Mouse (Mus musculus) urinary bladder, postnatal 36 days (tissue): ENCODE results near the gene Rrh.

Experiments
- DNase-seq, 2 experiments: peaks; one replicate each; pipeline ENCODE4 v3.0.0; 2022; ENCODE audit warnings: low spot score in 2 of 2, mixed read lengths in 1 of 2

Rrh gene

GRCm38 (mm10) chr3:129822206-129822775 lies at the start of gene Rrh:
Gene Rrh, minus strand, starts transcription at chr3:129822587.
- no peak for DNase-seq

DNA sequence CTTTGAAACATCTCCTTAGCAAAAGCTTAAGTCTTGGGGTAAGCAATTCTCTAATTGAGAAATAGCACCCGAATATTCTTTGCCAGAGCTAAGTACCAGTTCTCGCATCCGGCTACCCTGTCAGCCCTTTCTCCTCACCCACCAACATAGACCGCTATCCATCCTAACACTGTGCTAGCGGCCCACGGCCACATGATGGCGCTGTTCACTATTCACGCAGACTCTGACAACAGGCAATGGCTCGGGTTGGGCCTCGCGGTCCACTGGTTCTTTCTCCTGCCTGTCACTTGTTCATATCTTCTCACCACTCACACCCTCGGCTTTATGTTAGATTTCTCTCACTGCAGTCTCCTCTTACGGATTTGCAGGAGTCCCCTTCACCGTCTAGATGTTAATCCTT lies 41.3 kb upstream of the Rrh start:
- DNase-seq = peak in 1 of 2 experiments; percentile 32

DNA sequence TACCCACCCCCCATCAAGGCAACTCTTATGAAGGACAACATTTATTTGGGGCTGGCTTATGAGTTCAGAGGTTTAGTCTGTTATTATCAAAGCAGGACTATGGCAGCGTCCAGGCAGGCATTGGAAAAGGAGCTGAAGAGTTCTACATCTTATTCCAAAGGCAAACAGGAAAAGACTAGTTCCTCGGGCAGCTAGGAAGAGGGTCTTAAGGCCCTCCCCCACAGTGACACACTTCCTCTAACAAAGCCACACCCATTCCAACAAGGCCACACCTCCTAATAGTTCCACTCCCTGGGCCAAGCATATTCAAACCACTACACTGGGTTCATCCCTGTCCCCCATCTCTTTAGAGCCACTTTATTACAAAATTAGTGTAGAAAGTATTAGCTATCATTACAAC lies 40.2 kb upstream of the Rrh start:
- no peak for DNase-seq

GRCm38 (mm10) chr3:129846846-129847245 lies 24.5 kb upstream of the Rrh start:
- DNase-seq = no peak

- DNase-seq = no peak
These were observed 23.5 kb upstream of the Rrh start for GRCm38 (mm10) chr3:129845868-129846267.

GRCm38 (mm10) chr3:129838017-129838416 lies 15.6 kb upstream of the Rrh start:
- DNase-seq = no peak

DNA sequence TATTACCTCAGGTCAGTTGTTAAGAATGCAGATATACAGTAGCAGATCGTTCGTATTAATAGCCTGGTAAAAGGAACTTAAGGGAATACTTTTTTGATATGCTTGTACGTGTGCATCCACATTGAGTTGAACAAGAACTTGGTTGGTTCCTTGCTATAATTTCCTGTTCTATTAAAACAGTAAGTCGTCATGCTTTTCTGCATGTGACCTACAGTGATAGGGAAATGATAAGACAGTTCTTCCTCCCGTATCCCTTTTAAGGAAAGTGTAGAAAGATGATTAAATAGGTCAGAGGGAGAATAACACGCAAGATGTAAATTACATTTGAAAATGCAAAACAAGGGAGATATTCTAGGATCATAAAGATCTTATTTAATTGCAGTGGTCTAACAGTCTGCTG lies 14.6 kb upstream of the Rrh start:
- DNase-seq = no peak

DNA sequence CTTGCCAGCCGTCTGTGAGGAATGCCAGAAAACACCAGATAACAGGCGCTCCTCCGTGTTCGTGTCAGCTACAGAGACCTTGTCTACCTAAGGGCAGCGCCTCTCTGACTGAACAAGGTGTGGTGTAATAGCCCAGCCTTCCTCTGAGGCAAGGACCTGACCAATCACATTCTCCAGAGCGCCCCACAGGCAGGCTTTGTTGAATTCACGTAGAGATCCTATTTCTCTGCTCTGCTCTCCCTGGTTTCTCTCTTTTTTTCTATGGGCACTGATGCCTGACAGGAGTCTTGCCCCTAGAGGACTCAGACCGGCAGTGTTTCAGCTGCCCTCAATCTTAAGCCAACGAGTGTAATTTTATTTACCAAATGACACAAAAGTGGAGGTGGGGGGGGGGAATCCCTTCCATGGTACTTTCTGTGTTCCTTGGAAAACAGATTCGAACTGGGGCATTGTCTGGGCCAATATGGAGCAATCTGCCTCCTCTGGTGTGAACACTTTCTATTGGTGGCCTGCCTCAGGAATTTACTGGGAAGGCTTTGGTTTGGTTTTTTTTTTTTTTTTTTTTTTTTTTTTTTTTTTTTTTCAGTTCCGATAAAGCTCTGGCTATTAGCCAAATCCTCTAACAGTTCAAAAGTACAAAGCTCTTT lies 13.8 kb upstream of the Rrh start:
- no peak for DNase-seq

GRCm38 (mm10) chr3:129835388-129835934 lies 13.1 kb upstream of the Rrh start, which contains the start of gene Cfi:
Gene Cfi, plus strand, starts transcription at chr3:129835884.
- DNase-seq = no peak

DNA sequence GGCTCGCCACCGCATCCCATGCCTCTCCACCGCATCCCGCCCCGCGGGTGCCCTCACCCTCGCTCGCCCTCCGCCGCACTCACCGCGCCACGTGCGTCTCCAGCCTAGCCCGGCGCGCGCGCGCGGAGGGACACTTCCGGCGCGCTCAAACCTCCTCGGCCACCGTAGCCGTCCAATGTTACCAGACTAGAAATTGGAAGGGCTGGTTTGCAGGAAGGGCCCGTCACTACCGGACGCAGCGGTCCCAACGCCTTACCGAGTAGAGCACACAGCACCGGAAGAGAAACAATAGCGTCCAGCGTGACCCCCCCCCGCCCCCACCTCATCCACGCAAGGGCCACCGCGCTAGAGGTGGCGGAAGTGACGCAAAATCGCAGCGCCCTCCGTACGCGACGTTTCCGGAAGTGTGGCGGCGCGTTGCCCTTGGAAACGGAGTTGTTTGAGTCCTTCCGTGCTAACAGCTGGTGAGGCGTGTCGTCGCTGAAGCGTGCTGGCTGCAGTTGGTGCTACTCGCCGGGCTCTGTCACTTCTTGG lies 8.7 kb upstream of the Rrh start, which contains the start of gene Gar1:
Gene Gar1 (minus strand): TSS at position 362 of the 534 bp plus-strand sequence.
- peak; percentile 92 to 95 for DNase-seq

GRCm38 (mm10) chr3:129830626-129831025 lies 8.2 kb upstream of the Rrh start:
- peak in 1 of 2 experiments; percentile 28 for DNase-seq

- no peak for DNase-seq
These were observed 5.3 kb upstream of the Rrh start for GRCm38 (mm10) chr3:129827691-129828090.

GRCm38 (mm10) chr3:129826691-129827090 lies 4.3 kb upstream of the Rrh start:
- DNase-seq = no peak

DNA sequence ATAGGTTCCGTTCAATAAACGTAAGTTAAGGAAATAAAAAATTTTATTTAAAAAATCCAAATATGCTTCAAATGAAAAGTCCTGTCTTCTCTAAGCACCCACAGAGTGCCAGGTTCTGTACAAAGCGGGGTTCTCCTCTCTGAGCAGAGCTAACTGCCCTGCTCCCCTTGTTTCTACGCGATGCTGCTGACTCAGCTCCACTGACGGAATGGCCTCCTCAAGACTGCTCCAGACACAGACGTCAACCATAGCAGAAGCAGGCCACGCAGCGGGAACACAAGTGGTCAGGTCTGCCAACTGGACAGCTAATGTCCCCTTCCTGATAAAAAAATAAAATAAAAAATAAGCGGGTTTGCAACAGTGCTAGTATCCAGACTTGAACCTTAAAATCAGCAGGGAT lies 2.5 kb upstream of the Rrh start:
- DNase-seq = no peak

- no peak for DNase-seq
These were observed 1.8 kb upstream of the Rrh start for GRCm38 (mm10) chr3:129824146-129824545.

DNA sequence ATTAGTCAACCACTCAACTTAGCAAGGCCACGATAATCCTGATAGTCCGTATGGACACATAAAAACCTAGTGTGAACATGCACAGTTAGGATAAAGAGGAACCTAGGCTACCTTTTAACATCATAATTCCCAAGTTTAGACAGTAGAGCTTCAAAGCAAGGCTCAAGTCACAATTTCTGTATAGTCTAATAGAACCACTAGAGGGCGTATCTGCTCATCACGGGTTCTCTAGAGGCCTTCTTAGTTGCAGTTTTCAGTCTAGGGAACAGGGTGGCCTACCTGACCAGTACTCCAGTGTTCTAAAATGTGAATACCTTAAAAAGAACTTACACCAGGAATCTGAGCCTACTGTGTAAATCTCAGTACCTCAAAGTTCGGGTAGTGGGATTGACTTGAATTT lies 906 bp upstream of the Rrh start:
- DNase-seq = no peak

- DNase-seq = no peak
These were observed 651 bp downstream of the Rrh start for GRCm38 (mm10) chr3:129821736-129822135.

DNA sequence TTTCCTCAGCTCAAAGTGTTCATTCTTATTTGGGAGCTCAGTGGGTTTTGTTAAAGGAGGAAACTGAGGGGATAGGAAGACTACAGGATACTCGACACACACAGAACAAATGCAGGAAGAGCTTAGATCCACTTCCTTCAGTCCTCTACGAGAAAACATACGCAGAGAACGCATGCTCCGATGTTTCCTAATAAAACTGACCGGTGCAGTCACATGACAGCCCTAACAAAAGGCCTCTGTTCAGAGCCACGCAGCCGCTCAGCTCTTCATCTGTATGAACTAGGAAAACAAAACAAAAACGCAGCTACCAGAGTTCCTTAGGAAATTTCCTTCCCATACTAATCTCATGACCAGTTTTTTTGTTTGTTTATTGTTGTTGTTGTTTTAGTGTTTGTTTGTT lies 1.5 kb downstream of the Rrh start:
- no peak for DNase-seq

DNA sequence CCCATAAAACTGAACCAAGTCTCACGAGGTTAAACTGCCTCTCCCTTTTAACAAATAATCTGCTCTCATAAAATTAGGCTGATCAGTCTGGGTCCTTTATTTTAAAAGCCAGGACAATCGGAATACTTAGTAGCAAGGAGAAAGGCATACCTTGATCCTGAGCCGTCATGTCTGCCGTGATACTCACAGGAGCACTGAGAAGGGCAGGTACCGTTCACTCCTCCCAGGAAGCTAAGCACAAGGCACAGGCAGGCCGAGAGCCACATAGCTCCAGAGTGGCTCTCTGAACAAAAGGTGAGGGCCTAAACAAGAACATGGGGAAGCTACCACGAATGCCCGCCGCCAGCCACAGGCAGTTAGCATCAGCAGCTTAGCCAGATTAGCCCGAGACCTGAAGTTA lies 18.6 kb downstream of the Rrh start, which contains the start of gene Lrit3:
Gene Lrit3 (minus strand): TSS at position 266 of the 400 bp plus-strand sequence.
- no peak for DNase-seq

- no peak for DNase-seq
These were observed 23.4 kb downstream of the Rrh start for GRCm38 (mm10) chr3:129799011-129799410.

DNA sequence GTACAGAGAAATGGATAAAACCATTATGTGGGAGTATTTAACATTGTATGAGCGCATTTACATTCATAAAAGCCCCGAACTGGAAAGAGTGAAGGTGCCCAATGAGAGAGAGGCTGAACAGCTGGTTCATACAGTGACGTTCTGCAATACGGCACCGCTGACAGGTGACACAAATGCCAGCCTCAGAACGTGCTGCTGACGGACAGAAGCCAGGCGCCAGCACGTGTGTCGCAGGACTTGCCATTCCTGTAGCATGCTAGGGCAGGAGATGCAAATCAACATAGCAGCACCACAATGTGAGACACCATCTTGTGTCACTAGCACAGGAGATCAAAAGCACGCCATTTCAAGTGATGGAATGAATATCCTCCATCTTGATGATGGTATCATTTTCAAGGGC lies 23.8 kb downstream of the Rrh start:
- no peak for DNase-seq

DNA sequence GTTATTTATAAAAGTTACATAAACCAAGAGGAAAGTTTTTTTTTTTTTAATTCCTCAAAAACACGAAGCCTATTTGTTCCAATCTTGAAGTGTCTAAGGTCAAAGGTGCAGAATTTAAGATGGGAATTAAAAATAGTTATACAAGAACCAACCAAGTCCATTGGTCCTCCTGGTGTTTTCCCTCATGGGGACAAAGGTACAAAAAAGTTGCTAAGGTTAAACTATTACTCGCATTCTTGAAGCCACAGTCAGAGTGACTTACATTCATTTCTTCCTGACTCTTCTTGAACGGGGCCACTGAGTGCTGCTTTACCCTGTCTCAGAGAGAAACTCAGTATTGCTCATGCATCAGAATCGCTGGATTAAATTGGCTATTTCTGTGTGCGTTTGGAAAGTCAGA lies 25.0 kb downstream of the Rrh start:
- no peak for DNase-seq

GRCm38 (mm10) chr3:129793801-129794200 lies 28.6 kb downstream of the Rrh start:
- no peak for DNase-seq
